Mouse (Mus musculus) hindbrain, embryonic 12.5 days (tissue): Measurements from ENCODE around the gene Gpr15. TPM values are rescaled to one million over a fixed set of nuclear protein-coding genes. Genes with fewer than 3 reads are reported as not detected.

Experiments
- microRNA-seq: library from miRNA; unstranded; fragments of <30 nt; microRNA quantifications from one replicate; pipeline ENCODE4, GENCODE M21; 2017
- polyA plus RNA-seq: library from polyadenylated mRNA; unstranded; fragments of >200 nt; fragmentation: Nextera tagmentation; extraction: Ambion mirVana; gene quantifications from 2 replicates; pipeline ENCODE4 v1.2.1, GENCODE M21; 2016

The Gpr15 gene
- polyA plus RNA-seq, 1 experiment from 2014 or later: not detected

Small RNAs within 50 kb of the gene (microRNA-seq; reads per million reads assigned to microRNA genes)
- gene Gm27564: not detected

Other genes starting within 250 kb of the Gpr15 start
- 10.1 and 10.5 TPM in 2 replicates for gene St3gal6, start 194.8 kb downstream of the Gpr15 start, polyA plus RNA-seq
- not detected in 2 replicates for gene Gm813, start 102.1 kb downstream of the Gpr15 start, polyA plus RNA-seq
- gene E330017A01Rik, start 80.3 kb downstream of the Gpr15 start, polyA plus RNA-seq: not detected in 2 replicates
- gene Cpox, start 48.8 kb downstream of the Gpr15 start, polyA plus RNA-seq: 18.4 and 22.5 TPM in 2 replicates
- 120 and 133 TPM in 2 replicates for gene Cldnd1, start 8.8 kb upstream of the Gpr15 start, polyA plus RNA-seq
- not detected in 2 replicates for gene Olfr172, start 44.1 kb upstream of the Gpr15 start, polyA plus RNA-seq
- gene Olfr173, start 81.2 kb upstream of the Gpr15 start, polyA plus RNA-seq: not detected in 2 replicates
- gene Olfr175-ps1, start 107.7 kb upstream of the Gpr15 start, polyA plus RNA-seq: not detected in 2 replicates
- gene Olfr177, start 155.7 kb upstream of the Gpr15 start, polyA plus RNA-seq: not detected in 2 replicates
- not detected in 2 replicates for gene Olfr178, start 173.0 kb upstream of the Gpr15 start, polyA plus RNA-seq
- gene Olfr181, start 209.7 kb upstream of the Gpr15 start, polyA plus RNA-seq: not detected in 2 replicates
- not detected in 2 replicates for gene Olfr180, start 210.3 kb upstream of the Gpr15 start, polyA plus RNA-seq